Mouse (Mus musculus): ENCODE data around the gene Cttnbp2nl. TPM values are rescaled to one million over a fixed set of nuclear protein-coding genes. Genes with fewer than 3 reads are reported as not detected.

Gene Cttnbp2nl
- total and polyA plus RNA-seq, 2 experiments from 2014 or later = 34.1 to 45.7 TPM

- 79% methylated on average over 10 of the region's 10 CpGs for WGBS
- TF ChIP-seq CTCF (IDR thresholded peaks at IDR 0.05) = no peak
- H3K36me3 ChIP-seq (ENCODE audit: insufficient read depth, low read length) = peaks cover 11% of the 10 kb centered on the region; the same call in 1 of the 2 replicates
- H3K27me3 ChIP-seq (ENCODE audit: insufficient read depth, low read length) = no peaks in the 10 kb centered on the region
- no peak overlapping the region for H3K27ac ChIP-seq (ENCODE audit: low read depth, low read length)
- H3K9ac ChIP-seq (replicated peaks; ENCODE audit: low read length, poor library complexity, severe bottlenecking) = no peak overlapping the region
- DNase-seq (ENCODE audit: low spot score) = no peak
- no peaks in the 10 kb centered on the region for H3K9me3 ChIP-seq (ENCODE audit: low read length)
- no peak overlapping the region for H3K4me3 ChIP-seq (ENCODE audit: low read depth, low read length)
- no peaks in the 10 kb centered on the region for H3K4me1 ChIP-seq (ENCODE audit: insufficient read depth, low read length)
- no peak for ATAC-seq (ENCODE audit: low FRiP score)
- H3K4me2 ChIP-seq (ENCODE audit: low read depth, low read length, poor library complexity, severe bottlenecking) = no peak overlapping the region
These were observed 29.5 kb downstream of the Cttnbp2nl start for GRCm38 (mm10) chr3:105023371-105024005.

DNA sequence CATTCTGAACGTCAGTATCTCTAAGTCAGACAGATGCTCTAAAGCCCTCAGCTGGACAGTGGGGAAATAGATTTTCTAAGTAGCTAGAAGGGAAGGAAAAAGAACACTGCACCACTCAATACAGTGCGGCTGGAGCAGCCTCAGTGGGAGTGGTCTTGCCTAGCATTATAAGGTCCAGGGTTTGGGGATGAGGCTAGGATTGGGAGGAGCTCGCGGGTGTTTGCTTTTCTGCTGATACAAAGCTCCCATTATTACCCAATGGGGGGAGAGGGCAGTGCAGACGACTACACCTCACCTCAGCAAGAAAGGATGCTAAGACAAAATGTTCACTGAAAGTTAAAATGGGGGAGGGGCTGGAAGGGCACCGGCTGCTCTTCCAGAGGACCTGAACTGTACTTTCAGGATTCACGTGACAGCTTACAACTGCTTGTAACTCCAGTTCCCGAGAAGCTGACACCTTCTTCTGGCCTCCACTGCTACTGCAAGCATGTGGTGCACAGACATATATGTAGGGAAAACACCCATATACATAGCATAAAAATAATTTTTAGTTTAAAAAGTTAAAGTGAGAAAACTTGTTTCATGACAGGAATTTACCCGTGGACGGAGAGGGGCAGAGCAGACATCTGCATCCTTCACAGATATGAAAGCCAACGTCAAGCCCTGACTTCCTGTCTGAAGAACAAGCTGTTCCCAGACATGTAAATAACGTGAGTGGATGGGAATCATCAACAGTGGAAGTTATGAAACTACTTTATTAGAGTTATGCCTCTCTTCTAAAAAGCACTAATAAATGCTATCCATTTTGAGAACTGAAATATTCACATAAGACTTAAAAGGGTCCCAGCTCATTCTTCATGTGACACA lies 32.9 kb downstream of the Cttnbp2nl start:
- no peaks in the 10 kb centered on the region for H3K27me3 ChIP-seq (ENCODE audit: insufficient read depth, low read length)
- H3K4me1 ChIP-seq (ENCODE audit: insufficient read depth, low read length) = no peaks in the 10 kb centered on the region
- H3K4me3 ChIP-seq (ENCODE audit: low read depth, low read length) = no peak overlapping the region
- 56% methylated on average over 12 of the region's 12 CpGs for WGBS
- TF ChIP-seq CTCF (IDR thresholded peaks at IDR 0.05) = no peak
- no peak overlapping the region for H3K4me2 ChIP-seq (ENCODE audit: low read depth, low read length, poor library complexity, severe bottlenecking)
- H3K9me3 ChIP-seq (ENCODE audit: low read length) = no peaks in the 10 kb centered on the region
- ATAC-seq (ENCODE audit: low FRiP score) (no peak), DNase-seq (ENCODE audit: low spot score) (no peak)
- H3K36me3 ChIP-seq (ENCODE audit: insufficient read depth, low read length) = peaks cover 18% of the 10 kb centered on the region; the same call in 1 of the 2 replicates
- no peak overlapping the region for H3K9ac ChIP-seq (replicated peaks; ENCODE audit: low read length, poor library complexity, severe bottlenecking)
- H3K27ac ChIP-seq (ENCODE audit: low read depth, low read length) = no peak overlapping the region

GRCm38 (mm10) chr3:105018783-105019105 lies 34.2 kb downstream of the Cttnbp2nl start:
- DNase-seq (ENCODE audit: low spot score) (no peak), ATAC-seq (ENCODE audit: low FRiP score) (no peak)
- Histone ChIP-seq H3K4me2 (ENCODE audit: low read depth, low read length, poor library complexity, severe bottlenecking) (no peak overlapping the region), H3K36me3 (ENCODE audit: insufficient read depth, low read length) (peaks cover 18% of the 10 kb centered on the region; the same call in 1 of the 2 replicates), H3K27me3 (ENCODE audit: insufficient read depth, low read length) (no peaks in the 10 kb centered on the region), H3K4me1 (ENCODE audit: insufficient read depth, low read length) (no peaks in the 10 kb centered on the region), H3K4me3 (ENCODE audit: low read depth, low read length) (no peak overlapping the region), H3K9ac (replicated peaks; ENCODE audit: low read length, poor library complexity, severe bottlenecking) (no peak overlapping the region), H3K27ac (ENCODE audit: low read depth, low read length) (no peak overlapping the region), H3K9me3 (ENCODE audit: low read length) (no peaks in the 10 kb centered on the region)
- 90% methylated on average over 6 of the region's 6 CpGs for WGBS
- TF ChIP-seq CTCF (IDR thresholded peaks at IDR 0.05) = no peak

DNA sequence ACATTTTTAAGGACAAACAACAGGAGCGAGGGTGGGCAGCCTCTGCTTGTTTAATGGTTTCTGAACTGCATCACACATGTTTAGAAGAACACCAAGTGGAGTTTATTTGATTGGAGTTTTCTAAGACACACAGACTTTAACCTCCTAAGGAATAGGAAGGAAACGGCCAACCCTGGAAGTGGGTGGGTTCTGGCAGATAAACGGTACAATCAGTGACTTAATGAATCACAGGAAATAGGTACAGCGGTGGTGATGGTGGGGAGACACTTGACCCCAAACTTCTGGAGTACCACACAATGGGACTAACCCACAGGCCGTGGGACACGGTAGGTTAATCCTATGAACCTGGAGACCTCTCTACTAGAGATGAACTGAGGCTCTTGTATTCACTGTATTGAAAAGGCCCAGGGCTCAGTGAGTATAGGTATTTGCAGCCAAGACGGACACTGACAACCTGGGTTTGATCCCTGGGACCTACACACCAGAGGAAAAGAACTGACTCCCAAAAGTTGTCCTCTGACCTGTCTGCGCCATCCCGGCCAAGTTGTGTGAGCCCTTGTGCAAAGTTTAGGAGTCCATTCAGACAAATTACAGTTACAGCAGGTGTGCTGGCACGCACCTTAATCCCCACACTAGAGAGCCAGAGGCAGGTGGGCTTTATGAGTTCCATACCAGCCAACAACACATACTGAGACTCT lies 34.7 kb downstream of the Cttnbp2nl start:
- DNase-seq (ENCODE audit: low spot score) = no peak
- WGBS = 93% methylated on average over 10 of the region's 10 CpGs
- Histone ChIP-seq H3K27me3 (ENCODE audit: insufficient read depth, low read length) (no peaks in the 10 kb centered on the region), H3K4me3 (ENCODE audit: low read depth, low read length) (no peak overlapping the region), H3K9ac (replicated peaks; ENCODE audit: low read length, poor library complexity, severe bottlenecking) (no peak overlapping the region), H3K36me3 (ENCODE audit: insufficient read depth, low read length) (peaks cover 18% of the 10 kb centered on the region; the same call in 1 of the 2 replicates), H3K27ac (ENCODE audit: low read depth, low read length) (no peak overlapping the region), H3K4me2 (ENCODE audit: low read depth, low read length, poor library complexity, severe bottlenecking) (no peak overlapping the region), H3K4me1 (ENCODE audit: insufficient read depth, low read length) (no peaks in the 10 kb centered on the region), H3K9me3 (ENCODE audit: low read length) (no peaks in the 10 kb centered on the region)
- ATAC-seq (ENCODE audit: low FRiP score) = no peak
- TF ChIP-seq CTCF (IDR thresholded peaks at IDR 0.05) = no peak

- H3K4me1 ChIP-seq (ENCODE audit: insufficient read depth, low read length) = no peaks in the 10 kb centered on the region
- H3K27ac ChIP-seq (ENCODE audit: low read depth, low read length) = no peak overlapping the region
These were observed 35.6 kb downstream of the Cttnbp2nl start for GRCm38 (mm10) chr3:105017314-105017713.

More at GRCm38 (mm10) chr3:105017314-105017713, 35.6 kb downstream of the Cttnbp2nl start:
- Histone ChIP-seq H3K9me3 (ENCODE audit: low read length) (no peaks in the 10 kb centered on the region), H3K4me2 (ENCODE audit: low read depth, low read length, poor library complexity, severe bottlenecking) (no peak overlapping the region), H3K9ac (replicated peaks; ENCODE audit: low read length, poor library complexity, severe bottlenecking) (no peak overlapping the region), H3K36me3 (ENCODE audit: insufficient read depth, low read length) (peaks cover 11% of the 10 kb centered on the region; the same call in 1 of the 2 replicates), H3K27me3 (ENCODE audit: insufficient read depth, low read length) (no peaks in the 10 kb centered on the region), H3K4me3 (ENCODE audit: low read depth, low read length) (no peak overlapping the region)
- no peak for TF ChIP-seq CTCF (IDR thresholded peaks at IDR 0.05)
- ATAC-seq (ENCODE audit: low FRiP score) (no peak), DNase-seq (ENCODE audit: low spot score) (no peak)
- 89% methylated on average over 8 of the region's 8 CpGs for WGBS
